10 mouse cellular contexts compared by ENCODE assay signal in the genomic region with DNA sequence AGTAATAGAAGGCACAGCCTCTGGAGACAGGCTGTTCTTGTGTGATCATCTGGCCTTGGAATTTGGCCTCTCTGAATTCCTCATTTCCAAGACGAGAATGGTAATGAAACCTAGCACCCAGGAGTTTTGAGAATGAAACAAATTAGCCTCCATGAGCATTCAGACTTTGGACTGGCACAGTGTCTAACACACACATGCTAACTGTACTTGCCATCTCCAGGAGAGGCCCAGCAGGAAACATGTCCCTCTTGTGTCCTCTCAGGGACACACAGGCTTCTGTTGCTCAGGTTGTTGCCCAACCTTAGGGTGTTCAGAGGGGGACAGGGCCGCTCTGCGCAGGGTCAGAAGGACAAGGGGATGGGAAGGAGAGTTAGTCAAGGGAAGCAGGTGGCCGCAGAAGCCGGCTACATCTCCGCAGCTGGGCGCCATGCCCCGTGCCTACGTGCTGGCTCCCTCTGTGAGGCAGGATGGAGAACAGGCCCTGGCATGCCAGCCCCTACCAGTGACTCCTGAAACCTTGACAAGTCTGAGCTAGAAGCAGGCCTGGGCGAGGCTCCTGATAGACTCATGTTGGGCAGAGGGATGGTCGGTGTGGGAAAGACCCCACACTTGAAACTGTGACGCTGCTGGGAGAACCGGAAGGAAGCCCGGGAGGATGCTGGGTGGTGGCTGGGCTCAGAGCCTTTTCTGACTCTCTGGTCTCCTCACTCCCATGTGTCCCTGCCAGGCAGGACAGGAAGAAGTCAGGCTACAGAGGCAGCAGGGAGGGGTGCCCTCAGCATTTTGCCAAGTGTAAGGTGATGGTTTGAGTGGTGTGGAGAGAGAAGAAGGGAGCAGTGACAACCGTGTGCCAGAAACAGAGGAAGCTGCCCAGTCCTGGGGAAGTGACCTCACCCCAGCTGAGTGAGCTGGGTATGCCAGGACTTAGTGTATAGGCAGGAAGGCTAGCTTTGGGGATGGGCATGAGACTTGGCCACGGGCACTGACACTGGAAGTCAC. TPM values are rescaled to one million over a fixed set of nuclear protein-coding genes. Genes with fewer than 3 reads are reported as not detected.
DNase-seq lines count a peak whose midpoint lies in the region; ATAC-seq and TF ChIP-seq lines count a peak whose summit lies in the region.
"Had no signal": no experiment of that assay in that cellular context is flagged by ENCODE, and none has a peak within 500 bp of the region (broad histone marks: within the 10 kb centered on the region; RNA-seq: fewer than 3 reads in every experiment).

No protein-coding gene starts in this region.

- no peaks in the 10 kb centered on the region for H3K36me3 ChIP-seq in hindbrain, embryonic 10.5 days
- H3K36me3 ChIP-seq in hindbrain, embryonic 14.5 days (replicated peaks; ENCODE audit: control insufficient read depth, insufficient read depth): no peaks in the 10 kb centered on the region
- no peaks in the 10 kb centered on the region for H3K36me3 ChIP-seq in ES-Bruce4 (ENCODE audit: control insufficient read depth, insufficient read depth, low read length, poor library complexity, severe bottlenecking)
- H3K36me3 ChIP-seq in embryonic facial prominence, embryonic 10.5 days (replicated peaks): no peaks in the 10 kb centered on the region
- no peaks in the 10 kb centered on the region for H3K36me3 ChIP-seq in limb, embryonic 12.5 days
- H3K36me3 ChIP-seq: limb, embryonic 13.5 days had no signal

- peaks cover 92% of the 10 kb centered on the region for H3K4me1 ChIP-seq in hindbrain, embryonic 10.5 days (replicated peaks)
- H3K4me1 ChIP-seq in hindbrain, embryonic 14.5 days (replicated peaks; ENCODE audit: control insufficient read depth, insufficient read depth, low read length): peaks cover 45% of the 10 kb centered on the region
- no peaks in the 10 kb centered on the region for H3K4me1 ChIP-seq in ES-Bruce4 (ENCODE audit: control insufficient read depth, insufficient read depth, low read length)
- H3K4me1 ChIP-seq in embryonic facial prominence, embryonic 10.5 days: peaks cover 90% of the 10 kb centered on the region
- H3K4me1 ChIP-seq in limb, embryonic 12.5 days (replicated peaks): peaks cover 33% of the 10 kb centered on the region

- TF ChIP-seq CTCF in ES-Bruce4 (IDR thresholded peaks at IDR 0.05; ENCODE audit: low read depth, low read length): no peak

- no peak overlapping the region for H3K4me3 ChIP-seq in hindbrain, embryonic 10.5 days
- no peak overlapping the region for H3K4me3 ChIP-seq in hindbrain, embryonic 14.5 days (replicated peaks; ENCODE audit: low read length)
- no peak overlapping the region for H3K4me3 ChIP-seq in ES-Bruce4 (ENCODE audit: low read depth, low read length)
- no peak overlapping the region for H3K4me3 ChIP-seq in embryonic facial prominence, embryonic 10.5 days
- H3K4me3 ChIP-seq in limb, embryonic 12.5 days (replicated peaks): no peak overlapping the region
- H3K4me3 ChIP-seq: limb, embryonic 13.5 days had no signal

- no peak for ATAC-seq in hindbrain, embryonic 14.5 days (ENCODE audit: low FRiP score)
- ATAC-seq in limb, embryonic 12.5 days (ENCODE audit: insufficient number of reproducible peaks, insufficient read depth, low FRiP score, low TSS enrichment, low read depth): no peak
- ATAC-seq: hindbrain, embryonic 16.5 days had no signal

- H3K27ac ChIP-seq in hindbrain, embryonic 10.5 days: peak overlapping the region; percentile 59; the same call in 1 of the 2 replicates
- H3K27ac ChIP-seq in hindbrain, embryonic 14.5 days: no peak overlapping the region
- no peak overlapping the region for H3K27ac ChIP-seq in ES-Bruce4 (ENCODE audit: insufficient read depth, low read length)
- peak overlapping the region; percentile 20 for H3K27ac ChIP-seq in embryonic facial prominence, embryonic 10.5 days (replicated peaks)
- H3K27ac ChIP-seq in limb, embryonic 12.5 days: peak overlapping the region; percentile 26; the same call in 1 of the 2 replicates
- H3K27ac ChIP-seq: limb, embryonic 13.5 days had no signal

- TF ChIP-seq EP300 in ES-Bruce4 (IDR thresholded peaks at IDR 0.05; ENCODE audit: insufficient read depth, low read depth, low read length): 0 out of 2 replicates have a peak, but pooled peaks have one; percentile 8

- DNase-seq in hindbrain, embryonic 10.5 days (ENCODE audit: low spot score): no peak
- no peak for DNase-seq in hindbrain, embryonic 14.5 days (ENCODE audit: low spot score)
- DNase-seq in embryonic facial prominence, embryonic 10.5 days (ENCODE audit: low spot score): no peak
- no peak for DNase-seq in frontal cortex, postnatal 10 days (ENCODE audit: low spot score in 2 of 2)
- no peak for DNase-seq in thymus, postnatal 25 days
- no peak for DNase-seq in left cerebral cortex, adult 9 months (ENCODE audit: low spot score in 2 of 2)

- H3K9ac ChIP-seq in hindbrain, embryonic 14.5 days: no peak overlapping the region
- no peak overlapping the region for H3K9ac ChIP-seq in ES-Bruce4 (ENCODE audit: low read depth, poor library complexity, severe bottlenecking)
- no peak overlapping the region for H3K9ac ChIP-seq in limb, embryonic 12.5 days (replicated peaks)
- H3K9ac ChIP-seq: limb, embryonic 13.5 days had no signal

- WGBS in hindbrain, embryonic 10.5 days: 82% methylated on average over 16 of the region's 16 CpGs
- WGBS in hindbrain, embryonic 14.5 days: 79% methylated on average over 16 of the region's 16 CpGs
- WGBS in embryonic facial prominence, embryonic 10.5 days: 81% methylated on average over 16 of the region's 16 CpGs
- 85% methylated on average over 16 of the region's 16 CpGs for WGBS in limb, embryonic 12.5 days

- no peaks in the 10 kb centered on the region for H3K9me3 ChIP-seq in hindbrain, embryonic 10.5 days
- H3K9me3 ChIP-seq in hindbrain, embryonic 14.5 days (ENCODE audit: control insufficient read depth, low read length): no peaks in the 10 kb centered on the region
- H3K9me3 ChIP-seq in ES-Bruce4 (replicated peaks; ENCODE audit: control insufficient read depth, insufficient read depth, low read length, poor library complexity, severe bottlenecking): no peaks in the 10 kb centered on the region
- H3K9me3 ChIP-seq in embryonic facial prominence, embryonic 10.5 days: no peaks in the 10 kb centered on the region
- H3K9me3 ChIP-seq in limb, embryonic 12.5 days: no peaks in the 10 kb centered on the region
- H3K9me3 ChIP-seq: limb, embryonic 13.5 days had no signal

- H3K4me2 ChIP-seq in hindbrain, embryonic 14.5 days (replicated peaks): no peak overlapping the region
- H3K4me2 ChIP-seq in limb, embryonic 12.5 days: no peak overlapping the region
- H3K4me2 ChIP-seq: limb, embryonic 13.5 days had no signal

- no peak for TF ChIP-seq POLR2A in ES-Bruce4 (IDR thresholded peaks at IDR 0.05; ENCODE audit: insufficient read depth, low read length)

- no peaks in the 10 kb centered on the region for H3K27me3 ChIP-seq in hindbrain, embryonic 10.5 days (ENCODE audit: insufficient read depth, poor library complexity, severe bottlenecking)
- H3K27me3 ChIP-seq in hindbrain, embryonic 14.5 days (ENCODE audit: control insufficient read depth, insufficient read depth, low read length): no peaks in the 10 kb centered on the region
- no peaks in the 10 kb centered on the region for H3K27me3 ChIP-seq in ES-Bruce4 (ENCODE audit: control insufficient read depth, insufficient read depth, low read length, poor library complexity, severe bottlenecking)
- 0 out of 2 replicates have a peak, but pooled peaks cover 4% of the 10 kb centered on the region for H3K27me3 ChIP-seq in embryonic facial prominence, embryonic 10.5 days (replicated peaks; ENCODE audit: low read depth, poor library complexity, severe bottlenecking)
- no peaks in the 10 kb centered on the region; the same call in none of the 2 replicates for H3K27me3 ChIP-seq in limb, embryonic 12.5 days
- H3K27me3 ChIP-seq: limb, embryonic 13.5 days had no signal

RNA-seq across cellular contexts. Expression of a gene that starts 33.9 kb away (rescaled TPM):
- polyA plus RNA-seq in hindbrain, embryonic 10.5 days (2016; fragmentation: Nextera tagmentation; extraction: Ambion mirVana): 6.6 and 7.2 TPM in 2 replicates
- polyA plus RNA-seq in hindbrain, embryonic 14.5 days (2014; fragmentation: Nextera tagmentation; extraction: Ambion mirVana): 18.0 and 18.9 TPM in 2 replicates
- 10.3 and 13.1 TPM in 2 replicates for polyA plus RNA-seq in ES-Bruce4 (2011; ENCODE audit: insufficient read depth, insufficient read length, low read depth, missing spikeins)
- 5.0 TPM in 2 replicates for polyA plus RNA-seq in embryonic facial prominence, embryonic 10.5 days (2016; fragmentation: Nextera tagmentation; extraction: Ambion mirVana)
- polyA plus RNA-seq in limb, embryonic 12.5 days (2016; fragmentation: Nextera tagmentation; extraction: Ambion mirVana): 5.5 and 6.0 TPM in 2 replicates

Comparison
In these comparisons a context has a peak if more than half of its experiments do, and no peak if none do; other contexts are left out.
1. H3K27ac ChIP-seq: peak in hindbrain, embryonic 10.5 days (single experiment), embryonic facial prominence, embryonic 10.5 days (single experiment) and limb, embryonic 12.5 days (single experiment); none in hindbrain, embryonic 14.5 days (single experiment) and ES-Bruce4 (single experiment).